Mouse (Mus musculus): ENCODE results near the gene Hnmt.

DNA sequence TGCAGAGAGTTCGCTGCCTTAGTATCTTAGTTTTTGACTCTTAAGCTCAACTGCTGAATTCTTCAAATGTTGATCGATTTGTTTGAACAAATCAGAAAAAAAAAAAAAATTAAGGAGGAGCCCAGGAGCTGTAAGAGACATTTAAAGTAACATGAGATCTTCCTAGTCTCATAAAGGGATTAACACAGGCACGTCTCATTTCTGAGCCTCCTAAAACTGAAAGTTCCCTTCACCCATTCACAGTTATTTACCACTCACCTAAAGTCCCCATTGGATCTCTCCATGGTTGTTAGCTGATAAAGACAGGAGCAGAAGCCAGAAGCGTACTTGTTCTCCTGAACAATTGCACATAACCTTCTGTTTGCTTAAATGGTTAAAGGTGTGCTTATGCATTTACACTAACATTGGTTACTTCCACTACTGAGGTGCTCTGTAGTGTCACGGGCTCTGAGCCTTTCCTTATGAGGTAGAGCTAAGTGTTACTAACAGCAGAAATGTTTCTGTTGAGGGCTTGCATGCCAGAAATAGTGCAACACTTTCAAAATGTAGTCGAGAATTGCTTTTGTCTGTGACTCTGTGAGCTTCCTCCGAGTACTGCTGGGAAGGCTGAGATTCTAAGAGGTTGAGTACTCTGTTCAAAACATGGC lies at the start of gene Hnmt:
- TF ChIP-seq CTCF (conservative IDR thresholded peaks at IDR 0.05; ENCODE audit: low read length) (no peak), POU5F1 (IDR thresholded peaks at IDR 0.05; ENCODE audit: borderline replicate concordance, low read length) (no peak), NANOG (IDR thresholded peaks at IDR 0.05; ENCODE audit: borderline replicate concordance, low read length) (no peak)
